ENCODE assay signal across 12 mouse cellular contexts in genomic region chr14:106581886-106582285, GRCm38 (mm10).
A peak's percentile ranks its signal among the peaks of the same experiment; 100 is the strongest.
DNase-seq lines count a peak whose midpoint lies in the region; ATAC-seq lines count a peak whose summit lies in the region.
"Had no signal": no experiment of that assay in that cellular context is flagged by ENCODE, and none has a peak within 500 bp of the region (broad histone marks: within the 10 kb centered on the region; RNA-seq: fewer than 3 reads in every experiment).

No protein-coding gene starts in this region.

- H3K9ac ChIP-seq in hindbrain, embryonic 15.5 days, result no peak overlapping the region
- H3K9ac ChIP-seq in neural tube, embryonic 14.5 days (replicated peaks; ENCODE audit: low read depth, low read length), result no peak overlapping the region
- H3K9ac ChIP-seq: liver, embryonic 13.5 days had no signal

- no peaks in the 10 kb centered on the region for H3K27me3 ChIP-seq in hindbrain, embryonic 15.5 days
- no peaks in the 10 kb centered on the region for H3K27me3 ChIP-seq in hindbrain, embryonic 10.5 days (ENCODE audit: insufficient read depth, poor library complexity, severe bottlenecking)
- no peaks in the 10 kb centered on the region for H3K27me3 ChIP-seq in neural tube, embryonic 14.5 days (ENCODE audit: control insufficient read depth, insufficient read depth, low read length)
- H3K27me3 ChIP-seq: liver, embryonic 13.5 days had no signal

- no peak overlapping the region for H3K4me2 ChIP-seq in hindbrain, embryonic 15.5 days
- H3K4me2 ChIP-seq in neural tube, embryonic 14.5 days (ENCODE audit: low read depth, low read length), result no peak overlapping the region
- H3K4me2 ChIP-seq: liver, embryonic 13.5 days had no signal

- H3K36me3 ChIP-seq in hindbrain, embryonic 15.5 days, result no peaks in the 10 kb centered on the region
- no peaks in the 10 kb centered on the region for H3K36me3 ChIP-seq in hindbrain, embryonic 10.5 days
- H3K36me3 ChIP-seq in neural tube, embryonic 14.5 days (ENCODE audit: control insufficient read depth, insufficient read depth, low read length), result no peaks in the 10 kb centered on the region
- H3K36me3 ChIP-seq: liver, embryonic 13.5 days had no signal

- no peak for DNase-seq in hindbrain, embryonic 10.5 days (ENCODE audit: low spot score)
- DNase-seq in neural tube, embryonic 10.5 days (ENCODE audit: extremely low spot score, low spot score), result no peak
- peak; percentile 22 to 43 for DNase-seq in cerebellum, postnatal 25 days
- peak; percentile 13 to 14 for DNase-seq in layer of hippocampus, postnatal 36 days
- DNase-seq in adrenal gland, postnatal 36 days, result no peak
- DNase-seq: adrenal gland, adult 2 months; liver, embryonic 13.5 days; right cerebral cortex, postnatal 25 days; thymus, postnatal 36 days had no signal

- H3K4me3 ChIP-seq in hindbrain, embryonic 15.5 days, result no peak overlapping the region
- no peak overlapping the region for H3K4me3 ChIP-seq in hindbrain, embryonic 10.5 days
- no peak overlapping the region for H3K4me3 ChIP-seq in neural tube, embryonic 14.5 days (ENCODE audit: low read depth, low read length)
- H3K4me3 ChIP-seq: liver, embryonic 13.5 days had no signal

- H3K4me1 ChIP-seq in hindbrain, embryonic 15.5 days (replicated peaks), result no peaks in the 10 kb centered on the region
- no peaks in the 10 kb centered on the region for H3K4me1 ChIP-seq in hindbrain, embryonic 10.5 days (replicated peaks)
- H3K4me1 ChIP-seq in neural tube, embryonic 14.5 days (ENCODE audit: control insufficient read depth, insufficient read depth, low read length), result no peaks in the 10 kb centered on the region
- H3K4me1 ChIP-seq: liver, embryonic 13.5 days had no signal

- 0 out of 2 replicates have a peak, but pooled peaks have one; percentile 38 for ATAC-seq in hindbrain, embryonic 15.5 days (ENCODE audit: low FRiP score, low read depth)
- peak; percentile 28; the same call in 1 of the 2 replicates for ATAC-seq in neural tube, embryonic 14.5 days (ENCODE audit: low read depth)
- ATAC-seq: CD4-positive, CD25-positive, alpha-beta regulatory T cell, adult 4 months had no signal

- H3K9me3 ChIP-seq in hindbrain, embryonic 15.5 days, result no peaks in the 10 kb centered on the region
- H3K9me3 ChIP-seq in hindbrain, embryonic 10.5 days, result no peaks in the 10 kb centered on the region
- H3K9me3 ChIP-seq in neural tube, embryonic 14.5 days (ENCODE audit: control insufficient read depth, low read length), result no peaks in the 10 kb centered on the region
- H3K9me3 ChIP-seq: liver, embryonic 13.5 days had no signal

- H3K27ac ChIP-seq in hindbrain, embryonic 15.5 days (replicated peaks), result no peak overlapping the region
- H3K27ac ChIP-seq in hindbrain, embryonic 10.5 days, result no peak overlapping the region
- H3K27ac ChIP-seq in neural tube, embryonic 14.5 days (ENCODE audit: low read depth, low read length), result no peak overlapping the region
- H3K27ac ChIP-seq: liver, embryonic 13.5 days had no signal

- WGBS in hindbrain, embryonic 15.5 days, result 68% methylated on average over 6 of the region's 6 CpGs
- 88% methylated on average over 6 of the region's 6 CpGs for WGBS in hindbrain, embryonic 10.5 days
- WGBS in neural tube, embryonic 14.5 days, result 63% methylated on average over 6 of the region's 6 CpGs

Comparison
In these comparisons a context has a peak if more than half of its experiments do, and no peak if none do; other contexts are left out.
1. DNase-seq: peak in cerebellum, postnatal 25 days (2 of 2) and layer of hippocampus, postnatal 36 days (2 of 2); none in hindbrain, embryonic 10.5 days (single experiment), neural tube, embryonic 10.5 days (single experiment) and adrenal gland, postnatal 36 days (0 of 2).